Mouse (Mus musculus): ENCODE data around the gene Hc. TPM values are rescaled to one million over a fixed set of nuclear protein-coding genes. Genes with fewer than 3 reads are reported as not detected.

The Hc gene
- 0.52 TPM in 1 of 2 replicates, not detected in the other for polyA plus RNA-seq (2015; fragmentation: Nextera tagmentation; extraction: Ambion mirVana)

DNA sequence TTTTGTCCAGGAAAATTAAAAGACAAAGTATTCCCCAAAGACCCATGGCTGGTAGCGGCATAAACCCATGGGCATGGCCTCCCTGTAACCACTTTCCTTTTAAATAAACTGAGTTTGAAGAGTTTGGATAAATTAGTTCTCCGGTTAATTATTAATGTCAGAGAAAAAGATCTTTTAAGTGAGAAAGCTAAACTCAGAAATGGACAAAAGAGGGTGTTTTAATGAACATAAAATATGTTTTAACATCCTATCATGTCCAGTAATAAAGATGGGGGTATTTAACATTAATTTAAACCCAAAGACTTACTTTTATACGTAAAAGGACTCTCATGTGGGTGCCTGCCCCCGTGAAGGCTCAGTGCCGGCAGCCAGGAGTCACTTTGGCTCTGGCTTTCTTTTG is at the start of gene Hc:
Gene Hc (minus strand): TSS at position 101 of the 400 bp plus-strand sequence.
- Histone ChIP-seq H3K36me3 (no peaks in the 10 kb centered on the region), H3K4me3 (no peak within 1 kb of the TSS), H3K4me1 (no peaks in the 10 kb centered on the region), H3K4me2 (no peak within 1 kb of the TSS), H3K27me3 (no peaks in the 10 kb centered on the region), H3K9ac (no peak within 1 kb of the TSS), H3K27ac (no peak within 1 kb of the TSS), H3K9me3 (no peaks in the 10 kb centered on the region)
- 85% methylated on average over 5 of the region's 5 CpGs for WGBS
- ATAC-seq (ENCODE audit: insufficient number of reproducible peaks, insufficient read depth, low FRiP score, low TSS enrichment, low read depth), result no peak

DNA sequence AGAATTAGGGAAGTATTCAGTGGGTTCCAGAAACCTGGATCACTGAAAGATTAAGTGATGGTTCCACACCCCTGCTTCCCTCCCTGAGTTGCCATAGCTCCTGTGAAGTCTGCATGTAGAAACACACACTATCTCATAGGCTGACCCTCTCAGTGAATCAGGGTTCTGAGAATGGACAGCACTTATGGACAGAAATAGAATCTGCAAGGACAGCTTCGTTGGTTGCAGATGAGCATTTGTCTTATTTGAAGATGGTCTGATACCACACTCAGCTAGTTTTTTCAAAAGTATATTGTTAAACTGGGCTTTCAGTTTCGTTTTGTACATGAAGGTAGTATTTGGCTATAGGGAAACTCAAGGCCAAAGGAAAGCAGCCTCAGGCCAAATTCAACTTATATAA is 49.3 kb upstream of the Hc start:
- no peaks in the 10 kb centered on the region for H3K9me3 ChIP-seq
- H3K27me3 ChIP-seq, result no peaks in the 10 kb centered on the region
- peak overlapping the region; percentile 71 for H3K4me2 ChIP-seq
- no peak overlapping the region for H3K4me3 ChIP-seq
- H3K27ac ChIP-seq, result no peak overlapping the region
- no peaks in the 10 kb centered on the region for H3K4me1 ChIP-seq
- no peak for ATAC-seq (ENCODE audit: insufficient number of reproducible peaks, insufficient read depth, low FRiP score, low TSS enrichment, low read depth)
- 82% methylated on average over 2 of the region's 2 CpGs for WGBS
- 0 out of 2 replicates have a peak, but pooled peaks cover 8% of the 10 kb centered on the region for H3K36me3 ChIP-seq
- H3K9ac ChIP-seq, result no peak overlapping the region

DNA sequence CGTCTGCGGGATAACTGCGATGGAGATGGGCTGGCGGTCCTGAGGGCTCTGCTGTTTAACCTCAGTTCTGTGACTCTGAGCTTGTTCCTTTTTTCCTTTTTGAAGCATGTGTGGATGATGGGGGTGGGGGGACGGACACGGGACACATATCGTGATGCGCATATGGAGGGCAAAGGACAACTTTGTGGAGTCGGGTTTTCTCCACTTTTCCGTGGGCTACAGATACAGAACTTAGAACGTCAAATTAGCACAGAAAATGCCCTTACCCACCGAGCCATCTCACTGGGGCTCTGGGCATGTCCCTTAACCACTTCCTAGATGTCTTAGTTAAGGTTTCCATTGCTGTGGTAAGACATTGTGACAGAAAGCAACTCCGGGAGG is 48.7 kb upstream of the Hc start:
- peak overlapping the region; percentile 71 for H3K4me2 ChIP-seq
- WGBS, result 2% methylated on average over 13 of the region's 13 CpGs
- peak overlapping the region; percentile 78 for H3K9ac ChIP-seq
- ATAC-seq (ENCODE audit: insufficient number of reproducible peaks, insufficient read depth, low FRiP score, low TSS enrichment, low read depth), result no peak
- H3K27ac ChIP-seq, result peak overlapping the region; percentile 85
- H3K4me1 ChIP-seq, result no peaks in the 10 kb centered on the region
- H3K4me3 ChIP-seq, result peak overlapping the region; percentile 84
- no peaks in the 10 kb centered on the region for H3K9me3 ChIP-seq
- no peaks in the 10 kb centered on the region for H3K27me3 ChIP-seq
- 0 out of 2 replicates have a peak, but pooled peaks cover 2% of the 10 kb centered on the region for H3K36me3 ChIP-seq

GRCm38 (mm10) chr2:35109141-35109923 is 48.1 kb upstream of the Hc start, which contains the start of gene Cntrl:
Cntrl (plus strand) TSS chr2:35109492.
- Histone ChIP-seq H3K36me3 (0 out of 2 replicates have a peak, but pooled peaks cover 2% of the 10 kb centered on the region), H3K4me2 (peak within 1 kb of the TSS; percentile 71), H3K9me3 (no peaks in the 10 kb centered on the region), H3K27me3 (no peaks in the 10 kb centered on the region), H3K27ac (peak within 1 kb of the TSS; percentile 85), H3K4me3 (peak within 1 kb of the TSS; percentile 84), H3K9ac (peak within 1 kb of the TSS; percentile 78), H3K4me1 (no peaks in the 10 kb centered on the region)
- peak; percentile 95 for ATAC-seq (ENCODE audit: insufficient number of reproducible peaks, insufficient read depth, low FRiP score, low TSS enrichment, low read depth)
- WGBS, result under 1% methylated on average over 61 of the region's 62 CpGs

GRCm38 (mm10) chr2:35108712-35109111 is 47.5 kb upstream of the Hc start:
- no peaks in the 10 kb centered on the region for H3K27me3 ChIP-seq
- ATAC-seq (ENCODE audit: insufficient number of reproducible peaks, insufficient read depth, low FRiP score, low TSS enrichment, low read depth), result no peak
- peak overlapping the region; percentile 84 for H3K4me3 ChIP-seq
- H3K27ac ChIP-seq, result peak overlapping the region; percentile 85
- H3K9me3 ChIP-seq, result no peaks in the 10 kb centered on the region
- H3K4me1 ChIP-seq, result no peaks in the 10 kb centered on the region
- peak overlapping the region; percentile 78 for H3K9ac ChIP-seq
- H3K4me2 ChIP-seq, result peak overlapping the region; percentile 71
- 0 out of 2 replicates have a peak, but pooled peaks cover 2% of the 10 kb centered on the region for H3K36me3 ChIP-seq
- WGBS, result 28% methylated on average over 3 of the region's 3 CpGs

DNA sequence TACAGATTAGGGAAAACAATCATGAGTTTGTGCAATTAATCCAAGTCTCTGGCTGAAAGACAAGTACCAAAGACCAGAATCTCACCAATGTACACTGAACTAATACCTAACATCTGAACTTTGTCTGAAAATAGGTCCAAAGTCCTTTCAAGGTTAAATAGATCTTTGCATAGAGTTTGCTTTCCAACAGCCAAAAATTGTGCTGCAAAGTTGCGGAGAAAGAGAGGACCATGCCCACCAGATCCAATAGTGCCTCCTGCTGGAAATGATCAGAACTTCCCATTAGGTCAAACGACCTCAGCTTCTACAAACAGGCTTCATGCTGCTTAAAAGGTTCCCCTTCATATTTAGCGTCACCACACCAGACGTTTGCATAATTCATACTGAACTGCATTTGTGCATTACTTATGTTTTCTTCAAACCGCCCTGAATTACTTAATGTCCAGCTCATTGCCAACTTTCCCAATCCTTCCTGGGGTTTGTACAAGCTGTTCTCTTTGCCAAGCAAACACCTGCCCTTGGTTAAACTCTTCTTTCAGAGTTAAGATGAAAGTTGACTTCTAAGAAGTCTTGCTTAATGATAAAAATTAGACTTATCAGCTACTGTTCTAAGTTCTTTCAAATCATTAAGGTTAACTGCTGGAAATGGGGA is 46.9 kb upstream of the Hc start:
- no peak overlapping the region for H3K4me3 ChIP-seq
- no peaks in the 10 kb centered on the region for H3K27me3 ChIP-seq
- no peak overlapping the region for H3K27ac ChIP-seq
- H3K4me2 ChIP-seq, result 0 out of 2 replicates have a peak overlapping the region, but pooled peaks have one; percentile 71
- 48% methylated on average over 5 of the region's 5 CpGs for WGBS
- no peak overlapping the region for H3K9ac ChIP-seq
- H3K36me3 ChIP-seq, result no peaks in the 10 kb centered on the region
- no peaks in the 10 kb centered on the region for H3K4me1 ChIP-seq
- no peak for ATAC-seq (ENCODE audit: insufficient number of reproducible peaks, insufficient read depth, low FRiP score, low TSS enrichment, low read depth)
- H3K9me3 ChIP-seq, result no peaks in the 10 kb centered on the region

DNA sequence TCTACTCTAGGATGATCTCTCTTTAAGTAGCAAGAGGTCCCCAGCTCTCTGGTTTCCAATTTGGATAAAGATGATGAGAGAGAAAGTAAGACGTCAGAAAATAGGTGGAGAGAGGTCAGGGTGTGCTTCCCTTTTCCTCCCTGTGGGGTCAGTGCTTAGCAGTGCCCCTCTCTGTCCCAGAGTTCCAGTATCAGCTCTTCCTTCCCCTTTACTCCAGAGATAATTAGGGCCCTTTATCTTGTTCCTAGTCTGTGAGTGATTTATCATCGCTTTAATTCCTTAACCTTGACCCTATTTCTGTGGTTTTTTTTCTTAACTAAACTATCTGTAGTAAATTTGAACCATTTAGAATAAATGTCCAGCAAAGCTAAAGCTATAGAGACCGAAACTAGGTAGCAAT is 43.6 kb upstream of the Hc start:
- H3K27me3 ChIP-seq, result no peaks in the 10 kb centered on the region
- no peak for ATAC-seq (ENCODE audit: insufficient number of reproducible peaks, insufficient read depth, low FRiP score, low TSS enrichment, low read depth)
- H3K27ac ChIP-seq, result no peak overlapping the region
- 60% methylated on average over 3 of the region's 3 CpGs for WGBS
- H3K9me3 ChIP-seq, result no peaks in the 10 kb centered on the region
- no peak overlapping the region for H3K9ac ChIP-seq
- no peaks in the 10 kb centered on the region for H3K4me1 ChIP-seq
- H3K4me2 ChIP-seq, result no peak overlapping the region
- H3K4me3 ChIP-seq, result no peak overlapping the region
- no peaks in the 10 kb centered on the region for H3K36me3 ChIP-seq

DNA sequence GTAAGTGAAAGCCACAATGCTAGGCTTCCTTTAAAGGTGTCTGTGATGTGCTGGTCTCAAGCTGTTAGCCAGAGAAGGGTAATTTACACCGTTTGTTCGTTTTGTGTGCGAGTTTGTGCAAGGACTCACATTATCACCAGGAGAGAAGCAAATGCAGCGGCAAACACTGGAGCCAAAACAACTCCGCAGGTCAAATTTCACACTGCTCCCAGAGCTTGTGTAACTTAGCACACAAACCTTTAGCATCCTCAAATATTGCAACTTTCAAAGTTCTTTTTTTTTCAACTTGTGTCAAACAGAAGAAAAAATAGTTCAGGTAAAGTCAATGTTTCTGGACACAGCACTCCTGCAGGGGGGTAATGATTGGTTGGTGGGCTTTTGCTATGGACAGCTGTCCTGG is 42.3 kb upstream of the Hc start:
- no peak overlapping the region for H3K4me2 ChIP-seq
- H3K9me3 ChIP-seq, result no peaks in the 10 kb centered on the region
- H3K36me3 ChIP-seq, result no peaks in the 10 kb centered on the region
- H3K27ac ChIP-seq, result no peak overlapping the region
- no peaks in the 10 kb centered on the region for H3K4me1 ChIP-seq
- H3K27me3 ChIP-seq, result no peaks in the 10 kb centered on the region
- no peak for ATAC-seq (ENCODE audit: insufficient number of reproducible peaks, insufficient read depth, low FRiP score, low TSS enrichment, low read depth)
- 67% methylated on average over 5 of the region's 5 CpGs for WGBS
- no peak overlapping the region for H3K4me3 ChIP-seq
- no peak overlapping the region for H3K9ac ChIP-seq

DNA sequence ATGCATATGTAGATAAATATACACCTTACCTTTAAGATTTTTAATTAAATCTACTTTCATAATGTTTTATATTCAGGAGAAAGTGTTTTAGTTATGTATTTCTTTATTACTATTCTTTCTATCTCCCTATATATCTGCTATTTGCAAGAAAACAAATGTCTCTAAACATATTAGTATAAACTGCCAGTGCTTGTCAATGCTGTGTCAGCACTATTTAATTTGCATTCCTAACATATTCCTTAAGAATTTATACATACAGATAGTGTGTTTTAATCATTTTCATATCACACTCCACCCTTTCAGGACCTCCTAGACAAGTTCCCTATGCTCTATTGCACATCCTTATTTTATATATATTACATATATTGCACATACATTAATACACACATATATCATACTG is 41.5 kb upstream of the Hc start:
- no peak overlapping the region for H3K27ac ChIP-seq

DNA sequence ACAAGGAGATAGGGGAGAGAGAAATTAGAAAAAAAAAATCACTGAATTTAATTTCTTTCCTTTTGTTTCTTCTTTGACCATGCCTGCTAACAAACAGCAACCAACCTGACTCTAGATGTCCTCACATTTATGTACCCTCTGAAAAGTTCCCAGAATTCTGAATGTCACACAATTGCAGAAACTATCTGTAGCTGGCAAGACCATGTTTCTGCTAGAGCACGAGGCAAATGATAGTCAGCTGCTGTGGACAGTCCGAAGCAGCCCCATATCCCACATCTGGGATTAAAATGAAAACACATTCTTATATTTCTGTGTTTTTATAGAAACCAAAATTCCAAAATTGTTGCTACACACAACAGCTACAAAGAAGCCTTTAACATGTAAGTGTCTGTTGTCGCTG is 40.2 kb upstream of the Hc start, which contains the start of gene AI182371:
Gene AI182371 (minus strand): TSS at position 101 of the 400 bp plus-strand sequence.
- no peaks in the 10 kb centered on the region for H3K27me3 ChIP-seq
- 79% methylated on average over 3 of the region's 3 CpGs for WGBS
- H3K9ac ChIP-seq, result no peak within 1 kb of the TSS
- no peak within 1 kb of the TSS for H3K4me2 ChIP-seq
- ATAC-seq (ENCODE audit: insufficient number of reproducible peaks, insufficient read depth, low FRiP score, low TSS enrichment, low read depth), result no peak
- H3K4me3 ChIP-seq, result no peak within 1 kb of the TSS
- no peak within 1 kb of the TSS for H3K27ac ChIP-seq
- H3K36me3 ChIP-seq, result no peaks in the 10 kb centered on the region
- no peaks in the 10 kb centered on the region for H3K9me3 ChIP-seq
- H3K4me1 ChIP-seq, result no peaks in the 10 kb centered on the region

More for the DNA sequence above, 41.5 kb upstream of the Hc start:
- Histone ChIP-seq H3K9ac (no peak overlapping the region), H3K4me2 (no peak overlapping the region), H3K4me3 (no peak overlapping the region), H3K36me3 (no peaks in the 10 kb centered on the region), H3K27me3 (no peaks in the 10 kb centered on the region), H3K9me3 (no peaks in the 10 kb centered on the region), H3K4me1 (no peaks in the 10 kb centered on the region)
- no peak for ATAC-seq (ENCODE audit: insufficient number of reproducible peaks, insufficient read depth, low FRiP score, low TSS enrichment, low read depth)

GRCm38 (mm10) chr2:35100529-35100928 is 39.3 kb upstream of the Hc start:
- no peak overlapping the region for H3K4me3 ChIP-seq
- no peaks in the 10 kb centered on the region for H3K27me3 ChIP-seq
- H3K9ac ChIP-seq, result no peak overlapping the region
- no peaks in the 10 kb centered on the region for H3K9me3 ChIP-seq
- no peaks in the 10 kb centered on the region for H3K4me1 ChIP-seq
- H3K27ac ChIP-seq, result no peak overlapping the region
- no peaks in the 10 kb centered on the region for H3K36me3 ChIP-seq
- H3K4me2 ChIP-seq, result no peak overlapping the region
- 83% methylated on average over 6 of the region's 6 CpGs for WGBS
- no peak for ATAC-seq (ENCODE audit: insufficient number of reproducible peaks, insufficient read depth, low FRiP score, low TSS enrichment, low read depth)

GRCm38 (mm10) chr2:35087418-35087817 is 26.2 kb upstream of the Hc start:
- H3K36me3 ChIP-seq, result no peaks in the 10 kb centered on the region
- no peak overlapping the region for H3K9ac ChIP-seq
- H3K4me3 ChIP-seq, result no peak overlapping the region
- WGBS, result 68% methylated on average over 4 of the region's 4 CpGs
- ATAC-seq (ENCODE audit: insufficient number of reproducible peaks, insufficient read depth, low FRiP score, low TSS enrichment, low read depth), result no peak
- no peak overlapping the region for H3K4me2 ChIP-seq
- no peaks in the 10 kb centered on the region for H3K27me3 ChIP-seq
- H3K4me1 ChIP-seq, result no peaks in the 10 kb centered on the region
- no peak overlapping the region for H3K27ac ChIP-seq
- no peaks in the 10 kb centered on the region for H3K9me3 ChIP-seq

Measured in embryonic facial prominence, embryonic 13.5 days (tissue).